Mouse (Mus musculus): Measurements from ENCODE around the gene Rtn1.

The Rtn1 gene

DNA sequence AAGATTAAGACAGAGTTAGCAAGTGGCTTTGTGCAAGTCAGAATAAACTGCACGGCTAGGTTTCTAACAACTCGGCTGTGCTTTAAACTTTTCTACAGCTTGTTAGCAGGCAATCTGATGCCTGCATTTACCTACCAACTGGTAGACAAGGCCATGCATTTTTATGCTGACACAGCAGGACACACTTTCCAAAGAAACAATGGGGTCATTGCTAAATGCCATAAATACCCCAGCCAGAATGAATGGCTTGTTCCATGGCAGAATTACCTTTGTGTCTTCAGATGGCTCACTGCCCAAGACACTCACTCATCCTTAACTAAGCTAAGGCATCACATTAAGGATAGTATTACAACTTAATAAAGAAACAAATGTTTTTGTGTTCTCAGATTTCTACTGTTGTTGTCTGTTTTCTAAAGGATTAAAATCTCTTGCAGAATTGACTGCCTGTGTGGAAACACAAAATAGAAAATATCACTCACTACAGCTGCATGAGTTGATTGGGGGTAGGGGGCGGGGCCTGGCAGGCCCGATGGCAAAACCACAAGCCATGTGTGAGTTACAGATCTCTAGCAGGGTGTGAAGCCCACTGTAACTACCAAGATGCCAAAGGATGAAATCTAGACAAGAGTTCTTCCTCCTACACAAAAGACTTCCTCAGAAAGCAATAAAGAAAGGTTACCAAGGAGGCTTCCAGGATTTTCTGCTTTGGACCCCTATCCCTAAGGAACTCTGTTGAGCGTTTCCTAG is 129.6 kb downstream of the Rtn1 start:
- no peak for DNase-seq (ENCODE audit: low read depth, low spot score)

DNA sequence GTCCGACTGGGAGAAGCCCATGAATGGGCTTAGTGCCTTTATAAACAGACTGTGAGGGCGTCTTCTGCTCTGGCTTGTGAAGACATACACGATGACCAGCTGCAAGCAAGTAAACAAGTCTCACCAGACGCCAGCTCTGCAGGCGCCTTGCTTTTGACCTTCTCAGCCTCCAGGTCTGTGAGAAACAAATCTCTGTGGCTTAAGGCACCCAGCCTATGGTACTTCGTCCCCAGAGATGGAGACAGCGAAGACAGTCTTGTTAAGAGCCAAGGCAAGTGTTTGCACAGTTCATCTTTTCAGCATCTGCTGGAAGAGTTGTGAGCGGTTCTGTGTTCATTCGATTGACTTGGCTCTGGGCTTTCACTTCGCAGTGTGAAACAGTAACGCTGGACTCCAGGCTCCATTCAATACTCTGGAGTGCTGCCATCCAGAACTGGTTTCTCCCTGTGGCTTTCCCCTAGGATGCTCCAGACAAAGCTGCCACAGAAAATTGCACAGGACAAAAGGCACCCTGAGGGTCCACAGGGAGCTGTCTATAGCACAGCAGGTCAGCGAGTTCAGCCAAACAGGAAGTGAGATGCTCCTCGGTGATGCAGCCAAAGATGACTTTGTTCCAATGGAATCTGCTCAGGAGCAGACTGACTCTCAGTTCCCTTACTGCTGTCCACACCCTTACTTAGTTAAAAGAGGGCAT is 135.0 kb downstream of the Rtn1 start:
- DNase-seq (ENCODE audit: low read depth, low spot score): no peak

DNA sequence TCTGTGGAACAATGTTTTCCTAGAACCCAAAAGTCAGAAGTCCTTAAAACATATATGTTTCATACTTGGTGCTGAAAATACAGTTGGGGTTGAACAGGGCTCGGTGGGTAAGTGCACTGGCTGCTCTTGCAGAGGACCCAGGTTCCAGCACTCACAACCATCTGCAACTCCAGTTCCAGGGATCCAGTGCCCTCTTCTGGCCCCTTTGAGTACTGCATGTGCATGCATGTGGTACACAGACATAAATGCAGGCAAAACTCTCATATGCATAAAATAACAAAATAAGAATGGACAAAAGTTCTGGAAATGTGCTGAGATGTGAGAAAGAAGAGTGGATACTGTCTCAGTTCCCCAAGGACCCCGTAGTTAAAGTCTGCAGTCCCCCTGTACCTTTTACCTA is 141.2 kb downstream of the Rtn1 start:
- DNase-seq (ENCODE audit: low read depth, low spot score): no peak

GRCm38 (mm10) chr12:72265261-72266228 is 143.3 kb downstream of the Rtn1 start:
- peak; percentile 73 for DNase-seq (ENCODE audit: low read depth, low spot score)

GRCm38 (mm10) chr12:72263213-72264103 is 145.4 kb downstream of the Rtn1 start:
- peak; percentile 79 for DNase-seq (ENCODE audit: low read depth, low spot score)

DNA sequence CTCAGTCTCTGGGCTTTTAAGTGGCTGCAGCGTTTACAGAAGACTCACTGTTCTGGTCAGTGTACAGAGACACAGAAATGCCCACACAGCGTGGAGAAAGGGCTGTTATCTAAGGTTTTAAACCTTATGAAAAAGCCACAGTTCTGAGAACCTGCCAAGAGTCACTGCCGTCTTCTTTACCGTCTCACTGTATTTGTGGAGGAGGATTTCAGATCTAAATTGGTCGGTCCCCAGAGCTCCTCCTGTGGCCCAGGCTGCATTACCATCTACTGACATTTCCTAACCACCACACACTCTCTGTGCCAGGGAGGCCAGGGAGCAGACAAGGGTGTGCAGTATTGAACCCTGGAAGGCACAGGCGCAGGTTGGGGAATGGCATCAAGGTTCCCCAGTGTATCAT is 151.9 kb downstream of the Rtn1 start:
- DNase-seq (ENCODE audit: low read depth, low spot score): no peak

DNA sequence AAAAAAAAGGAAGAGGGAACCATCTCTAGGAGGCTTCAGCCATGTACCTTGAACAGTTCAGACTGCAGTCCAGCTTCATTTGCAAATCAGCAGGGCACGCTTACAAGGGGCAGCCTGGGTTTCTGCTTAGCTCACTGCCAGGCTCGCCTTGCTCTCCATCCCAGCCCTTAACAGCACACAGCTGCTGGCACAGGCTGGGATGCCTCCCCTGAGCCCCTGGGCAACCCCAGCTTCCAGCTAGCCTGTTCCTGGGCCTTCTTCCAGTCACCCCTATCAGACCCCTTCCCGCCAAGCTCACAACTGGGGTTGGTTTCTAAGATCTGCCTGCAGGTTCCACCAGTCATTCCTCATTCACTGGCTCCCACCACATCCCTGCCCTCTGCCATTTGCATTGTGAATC is 155.8 kb downstream of the Rtn1 start:
- no peak for DNase-seq (ENCODE audit: low read depth, low spot score)

DNA sequence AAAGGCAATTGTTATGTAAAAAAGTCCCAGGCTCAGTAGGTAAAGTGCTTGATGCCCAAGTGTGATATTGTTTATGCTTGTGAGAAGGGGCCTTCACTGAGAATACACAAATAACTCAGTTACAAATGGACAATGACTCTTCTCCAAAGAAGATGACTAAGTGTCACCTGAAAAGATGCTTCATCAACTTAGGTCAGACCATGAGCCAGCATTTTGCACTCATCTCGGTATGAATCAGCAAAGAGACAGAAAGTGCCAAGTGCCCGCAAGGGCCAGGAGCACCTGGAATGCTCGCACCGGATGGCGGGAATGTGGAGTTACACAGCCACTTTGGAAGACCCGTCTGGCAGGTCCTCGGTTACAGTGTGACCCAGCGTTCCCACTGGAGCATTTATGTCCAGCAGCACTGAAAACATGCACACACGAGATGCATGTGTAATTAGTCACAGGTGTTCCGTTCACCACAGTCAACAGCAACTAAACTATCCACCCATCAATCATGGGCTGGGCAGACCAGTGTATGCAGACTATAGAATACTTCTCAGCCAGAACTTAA is 156.9 kb downstream of the Rtn1 start:
- DNase-seq (ENCODE audit: low read depth, low spot score): no peak

DNA sequence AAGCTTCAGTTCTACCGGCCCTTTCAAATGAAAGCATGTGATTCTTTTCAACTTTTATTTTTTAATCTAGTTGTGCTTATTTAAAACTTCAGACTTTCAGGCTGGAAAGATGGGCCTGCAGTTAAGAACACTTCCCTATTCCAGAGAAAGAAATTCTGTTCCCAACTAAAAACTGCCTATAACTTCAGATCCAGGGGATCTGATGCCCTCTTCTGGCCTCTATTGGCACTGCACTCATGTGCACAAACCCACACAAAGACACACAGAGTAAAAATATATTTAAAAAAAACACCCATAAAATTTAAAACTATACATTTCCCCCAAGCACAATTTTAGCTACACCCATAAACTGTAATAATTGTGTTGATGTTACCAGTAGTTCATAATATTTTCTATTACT is 163.9 kb downstream of the Rtn1 start:
- no peak for DNase-seq (ENCODE audit: low read depth, low spot score)

GRCm38 (mm10) chr12:72242807-72243206 is 166.0 kb downstream of the Rtn1 start:
- no peak for DNase-seq (ENCODE audit: low read depth, low spot score)

DNA sequence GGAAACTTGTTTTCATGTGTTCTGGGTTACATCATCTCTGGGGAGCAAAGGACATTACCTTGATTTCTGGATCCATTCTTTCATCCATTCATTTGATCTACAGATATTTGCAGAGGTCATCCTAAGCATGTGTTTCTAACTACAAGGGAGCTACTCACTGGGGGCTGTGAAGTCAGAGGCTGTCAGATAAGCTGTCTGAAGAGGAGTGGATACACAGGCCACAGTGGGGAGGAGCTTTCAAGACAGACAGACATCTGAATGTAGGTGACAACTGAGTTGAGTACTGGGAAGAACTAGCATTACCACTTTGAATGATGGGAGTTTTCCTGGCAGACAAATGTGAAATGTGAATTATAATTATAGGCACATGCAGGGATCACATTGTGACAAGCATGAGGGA is 168.3 kb downstream of the Rtn1 start:
- DNase-seq (ENCODE audit: low read depth, low spot score): no peak

GRCm38 (mm10) chr12:72239230-72239894 is 169.5 kb downstream of the Rtn1 start:
- peak; percentile 80 for DNase-seq (ENCODE audit: low read depth, low spot score)

DNA sequence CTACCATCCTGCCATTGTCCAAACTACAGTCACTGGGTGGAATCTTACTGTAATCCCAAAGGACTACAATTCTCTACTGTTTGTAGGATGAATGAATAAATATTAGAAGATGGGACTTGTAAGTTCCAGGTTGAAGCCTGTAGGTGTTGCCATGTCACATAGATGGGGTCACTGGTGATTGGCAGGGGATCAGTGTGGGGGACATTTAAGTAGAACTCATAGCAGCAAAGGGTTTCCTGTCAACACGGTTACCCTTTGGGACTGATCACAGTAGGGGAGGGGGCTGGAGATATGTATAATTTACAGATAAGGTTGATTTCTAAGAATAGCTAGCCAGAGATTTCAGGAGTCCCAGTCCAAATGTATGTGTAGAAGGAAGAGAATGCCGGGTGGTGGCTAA is 171.6 kb downstream of the Rtn1 start:
- DNase-seq (ENCODE audit: low read depth, low spot score): no peak

DNA sequence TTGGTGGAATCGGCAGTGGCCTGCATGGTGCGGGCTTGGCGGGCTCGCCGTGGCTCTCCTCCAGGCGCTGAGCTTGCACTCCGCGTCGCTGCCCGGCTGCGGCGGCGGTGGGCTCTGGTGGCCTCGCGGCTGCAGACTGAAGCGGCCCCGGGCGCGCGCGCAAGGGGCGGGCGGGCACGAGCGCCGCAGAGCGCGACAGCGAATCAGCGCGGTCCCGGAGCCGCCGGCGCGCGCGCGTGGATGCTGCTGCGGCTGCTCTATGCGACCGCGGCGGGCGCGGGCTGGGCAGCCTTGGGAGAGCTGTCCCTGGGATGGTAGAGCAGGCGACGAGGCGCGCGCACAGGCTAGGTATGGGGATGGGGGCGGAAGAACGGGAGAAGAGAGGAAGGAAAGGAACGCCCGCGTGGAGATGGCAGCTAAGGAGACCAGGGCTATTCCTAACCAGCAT is 172.3 kb downstream of the Rtn1 start:
- peak; percentile 67 for DNase-seq (ENCODE audit: low read depth, low spot score)

DNA sequence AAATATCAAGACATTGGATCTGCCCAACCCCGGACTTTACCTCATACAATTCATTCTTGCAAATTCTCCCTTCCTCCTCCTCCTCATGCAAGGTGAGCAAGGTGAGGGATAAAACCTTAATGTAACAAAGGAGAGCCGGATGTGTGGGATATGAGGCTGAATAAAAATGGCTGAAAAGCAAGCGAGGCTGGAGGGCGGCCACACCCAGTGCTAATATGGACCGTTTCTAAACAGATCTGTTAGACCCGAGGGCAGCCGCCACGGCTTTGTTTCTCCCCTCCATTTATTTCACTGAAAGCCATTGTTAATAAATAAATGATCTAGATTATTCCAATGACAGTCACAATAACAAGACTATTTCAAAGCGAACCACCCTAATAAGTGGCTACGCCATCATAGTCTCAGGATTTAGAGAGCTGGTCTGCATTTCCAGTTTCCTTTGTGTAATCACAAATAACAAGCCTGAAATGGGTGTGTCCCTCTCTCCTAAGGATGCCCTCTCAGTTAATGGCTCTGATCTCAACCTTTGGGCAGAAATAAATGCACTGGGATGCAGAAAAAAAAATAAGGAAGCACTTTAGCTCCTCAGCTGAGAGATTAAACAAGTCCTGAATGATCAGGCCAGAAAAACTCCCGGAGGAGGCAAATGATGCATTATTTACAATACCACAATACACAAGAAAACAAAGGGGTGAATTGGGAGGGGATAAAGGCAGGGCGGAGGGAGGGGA is 173.1 kb downstream of the Rtn1 start:
- DNase-seq (ENCODE audit: low read depth, low spot score): no peak

GRCm38 (mm10) chr12:72234966-72235365 is 173.9 kb downstream of the Rtn1 start:
- no peak for DNase-seq (ENCODE audit: low read depth, low spot score)

DNA sequence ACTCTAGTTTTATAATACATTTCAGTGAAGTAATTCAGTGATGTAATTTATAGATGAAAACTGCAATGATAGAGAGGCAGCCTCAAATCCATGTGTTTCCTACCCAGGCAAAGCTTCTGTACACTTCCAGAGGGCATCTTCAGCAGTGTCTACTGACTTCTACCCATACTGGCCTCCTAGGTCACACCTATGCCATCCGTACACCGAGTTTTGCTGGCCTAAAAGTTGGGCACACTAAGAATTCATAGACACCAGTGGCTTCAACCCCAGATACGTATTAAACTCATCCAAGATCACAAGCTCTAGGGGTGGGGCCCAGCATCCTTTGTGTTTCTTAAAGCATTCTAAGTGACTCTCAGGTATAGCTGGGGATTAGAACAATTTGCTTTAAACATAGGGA is 174.7 kb downstream of the Rtn1 start:
- no peak for DNase-seq (ENCODE audit: low read depth, low spot score)

DNA sequence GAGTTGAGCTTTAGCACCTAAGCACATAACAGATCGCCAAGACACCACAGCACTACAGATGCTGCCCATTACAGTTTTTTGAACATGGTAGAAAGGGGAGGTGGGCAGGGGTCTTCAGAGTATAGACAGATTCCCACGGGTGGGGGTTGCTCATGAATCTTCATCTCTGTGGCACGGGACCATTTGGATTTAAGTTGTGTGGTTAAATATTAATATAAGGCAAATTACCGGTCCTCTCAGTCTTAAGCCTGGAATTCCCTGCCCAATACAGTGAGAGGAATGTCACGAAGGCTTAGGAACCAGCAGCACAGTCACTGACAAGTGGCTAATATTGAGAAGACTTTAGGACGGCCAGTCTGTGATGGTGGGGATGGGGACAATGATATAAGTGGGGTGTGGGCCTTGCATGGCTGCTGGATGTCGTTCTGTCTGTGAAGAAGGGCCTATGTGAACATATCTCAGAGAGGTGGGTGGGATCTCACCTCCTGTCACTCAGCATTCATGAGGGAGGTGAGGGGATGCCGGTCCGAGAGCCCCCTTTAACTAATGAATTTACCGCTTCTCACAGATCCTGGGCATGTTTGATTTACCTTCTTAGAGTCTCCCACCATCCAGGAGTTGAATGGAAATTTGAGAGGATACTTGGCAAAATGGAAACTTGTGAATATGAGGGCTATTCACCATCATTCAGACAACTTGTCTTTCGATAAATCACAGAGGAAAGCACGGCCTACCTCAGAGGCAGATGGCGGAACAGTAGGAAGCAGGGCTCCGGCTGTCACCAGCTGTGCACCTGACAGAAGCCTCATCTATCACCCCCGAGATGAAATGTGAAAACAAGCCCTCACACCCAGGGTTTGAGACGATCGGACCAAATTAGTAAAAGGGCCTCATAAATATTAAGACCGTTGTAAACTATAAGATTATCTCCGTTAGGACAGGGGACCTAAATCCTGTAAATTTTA is 175.7 kb downstream of the Rtn1 start:
- no peak for DNase-seq (ENCODE audit: low read depth, low spot score)

Data from telencephalon, adult 2 months (tissue).